Mouse (Mus musculus): ENCODE measurements around the gene Ppp1r9a. TPM values are rescaled to one million over a fixed set of nuclear protein-coding genes. Genes with fewer than 3 reads are reported as not detected.

Gene Ppp1r9a
- polyA plus RNA-seq, 1 experiment from 2014 or later, result 21.3 TPM

GRCm38 (mm10) chr6:5163507-5164144 is 260.9 kb downstream of the Ppp1r9a start:
- Histone ChIP-seq H3K27ac (ENCODE audit: low read depth, low read length) (0 out of 2 replicates have a peak overlapping the region, but pooled peaks have one; percentile 2), H3K36me3 (ENCODE audit: control insufficient read depth, insufficient read depth, low read length) (peaks cover 13% of the 10 kb centered on the region; the same call in 1 of the 2 replicates), H3K4me2 (ENCODE audit: low read length) (no peak overlapping the region), H3K4me3 (ENCODE audit: low read depth, low read length) (no peak overlapping the region), H3K9me3 (replicated peaks; ENCODE audit: control insufficient read depth, low read length) (no peaks in the 10 kb centered on the region), H3K27me3 (replicated peaks; ENCODE audit: control insufficient read depth, insufficient read depth, low read length) (no peaks in the 10 kb centered on the region), H3K4me1 (ENCODE audit: control insufficient read depth, insufficient read depth, low read length) (peaks cover 7% of the 10 kb centered on the region), H3K9ac (ENCODE audit: low read length) (no peak overlapping the region)
- DNase-seq (ENCODE audit: low spot score) (no peak), ATAC-seq (no peak)
- 97% methylated on average over 13 of the region's 14 CpGs for WGBS

- no peak overlapping the region; the same call in 1 of the 2 replicates for H3K27ac ChIP-seq (ENCODE audit: low read depth, low read length)
- no peaks in the 10 kb centered on the region for H3K9me3 ChIP-seq (replicated peaks; ENCODE audit: control insufficient read depth, low read length)
- H3K4me1 ChIP-seq (ENCODE audit: control insufficient read depth, insufficient read depth, low read length), result peaks cover 7% of the 10 kb centered on the region
- no peak overlapping the region for H3K4me2 ChIP-seq (ENCODE audit: low read length)
- WGBS, result 35% methylated on average over 9 of the region's 9 CpGs
- ATAC-seq (no peak), DNase-seq (ENCODE audit: low spot score) (no peak)
- no peaks in the 10 kb centered on the region for H3K27me3 ChIP-seq (replicated peaks; ENCODE audit: control insufficient read depth, insufficient read depth, low read length)
- H3K4me3 ChIP-seq (ENCODE audit: low read depth, low read length), result no peak overlapping the region
- peaks cover 3% of the 10 kb centered on the region; the same call in 1 of the 2 replicates for H3K36me3 ChIP-seq (ENCODE audit: control insufficient read depth, insufficient read depth, low read length)
- no peak overlapping the region for H3K9ac ChIP-seq (ENCODE audit: low read length)
Observed at GRCm38 (mm10) chr6:5164855-5165254, 262.1 kb downstream of the Ppp1r9a start.

GRCm38 (mm10) chr6:5167051-5167677 is 264.4 kb downstream of the Ppp1r9a start:
- Histone ChIP-seq H3K27ac (ENCODE audit: low read depth, low read length) (no peak overlapping the region), H3K9me3 (replicated peaks; ENCODE audit: control insufficient read depth, low read length) (no peaks in the 10 kb centered on the region), H3K27me3 (replicated peaks; ENCODE audit: control insufficient read depth, insufficient read depth, low read length) (no peaks in the 10 kb centered on the region), H3K4me1 (ENCODE audit: control insufficient read depth, insufficient read depth, low read length) (peaks cover 7% of the 10 kb centered on the region), H3K36me3 (ENCODE audit: control insufficient read depth, insufficient read depth, low read length) (no peaks in the 10 kb centered on the region), H3K9ac (ENCODE audit: low read length) (no peak overlapping the region), H3K4me3 (ENCODE audit: low read depth, low read length) (no peak overlapping the region), H3K4me2 (ENCODE audit: low read length) (peak overlapping the region; percentile 32)
- peak; percentile 64 for ATAC-seq
- no peak for DNase-seq (ENCODE audit: low spot score)
- WGBS, result 44% methylated on average over 14 of the region's 14 CpGs

DNA sequence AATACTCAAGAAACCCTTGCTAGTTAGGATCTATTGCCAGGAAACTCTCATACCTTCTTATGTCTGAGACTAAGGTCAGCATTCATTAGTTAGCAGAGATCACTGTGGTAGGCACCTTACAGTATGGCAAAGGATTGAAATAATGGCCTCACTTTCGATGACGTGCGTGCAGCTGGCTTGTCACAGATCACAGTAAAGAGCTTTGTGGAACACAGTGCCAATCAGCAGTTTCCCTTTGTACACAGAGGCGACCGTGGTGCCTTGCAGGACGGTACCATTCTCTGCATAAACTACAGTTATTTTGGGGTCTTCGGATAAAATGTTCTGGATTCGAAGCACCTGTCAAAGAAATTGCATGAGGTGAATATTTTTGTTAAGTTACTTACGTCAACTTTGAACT is 265.4 kb downstream of the Ppp1r9a start:
- Histone ChIP-seq H3K27ac (ENCODE audit: low read depth, low read length) (no peak overlapping the region), H3K9ac (ENCODE audit: low read length) (no peak overlapping the region), H3K4me3 (ENCODE audit: low read depth, low read length) (no peak overlapping the region), H3K27me3 (replicated peaks; ENCODE audit: control insufficient read depth, insufficient read depth, low read length) (no peaks in the 10 kb centered on the region), H3K4me2 (ENCODE audit: low read length) (no peak overlapping the region), H3K4me1 (ENCODE audit: control insufficient read depth, insufficient read depth, low read length) (peaks cover 7% of the 10 kb centered on the region), H3K36me3 (ENCODE audit: control insufficient read depth, insufficient read depth, low read length) (no peaks in the 10 kb centered on the region), H3K9me3 (replicated peaks; ENCODE audit: control insufficient read depth, low read length) (no peaks in the 10 kb centered on the region)
- DNase-seq (ENCODE audit: low spot score), result peak; percentile 39
- WGBS, result 39% methylated on average over 9 of the region's 9 CpGs
- peak; percentile 45 for ATAC-seq

- Histone ChIP-seq H3K36me3 (ENCODE audit: control insufficient read depth, insufficient read depth, low read length) (no peaks in the 10 kb centered on the region), H3K9ac (ENCODE audit: low read length) (no peak overlapping the region), H3K9me3 (replicated peaks; ENCODE audit: control insufficient read depth, low read length) (no peaks in the 10 kb centered on the region), H3K27ac (ENCODE audit: low read depth, low read length) (no peak overlapping the region), H3K27me3 (replicated peaks; ENCODE audit: control insufficient read depth, insufficient read depth, low read length) (no peaks in the 10 kb centered on the region), H3K4me2 (ENCODE audit: low read length) (no peak overlapping the region), H3K4me3 (ENCODE audit: low read depth, low read length) (no peak overlapping the region), H3K4me1 (ENCODE audit: control insufficient read depth, insufficient read depth, low read length) (no peaks in the 10 kb centered on the region; the same call in 1 of the 2 replicates)
- no peak for ATAC-seq
- no peak for DNase-seq (ENCODE audit: low spot score)
- 89% methylated on average over 4 of the region's 4 CpGs for WGBS
Observed at GRCm38 (mm10) chr6:5171418-5171817, 268.7 kb downstream of the Ppp1r9a start.

DNA sequence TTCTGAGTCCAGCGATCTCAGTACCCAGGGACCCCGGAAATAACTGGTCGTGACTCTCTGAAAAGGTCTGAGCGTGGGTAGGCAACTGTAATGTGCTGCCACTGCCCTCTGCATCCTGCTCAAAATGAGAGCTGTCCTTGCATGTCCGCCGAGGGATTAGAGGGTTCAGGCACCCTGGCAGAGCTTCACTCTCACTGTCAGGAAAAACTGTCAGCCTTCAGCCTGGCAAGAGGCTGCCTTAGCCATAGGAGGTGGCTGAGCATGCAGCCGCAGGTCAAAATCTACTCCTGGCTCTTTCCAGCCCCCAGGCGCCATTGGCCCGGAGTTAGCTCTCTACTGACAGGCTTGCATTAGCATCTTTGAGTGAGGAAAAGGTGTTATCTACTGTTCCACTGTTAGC is 269.9 kb downstream of the Ppp1r9a start:
- Histone ChIP-seq H3K9me3 (replicated peaks; ENCODE audit: control insufficient read depth, low read length) (no peaks in the 10 kb centered on the region), H3K36me3 (ENCODE audit: control insufficient read depth, insufficient read depth, low read length) (no peaks in the 10 kb centered on the region), H3K4me2 (ENCODE audit: low read length) (no peak overlapping the region), H3K4me3 (ENCODE audit: low read depth, low read length) (no peak overlapping the region), H3K9ac (ENCODE audit: low read length) (no peak overlapping the region), H3K27ac (ENCODE audit: low read depth, low read length) (no peak overlapping the region), H3K27me3 (replicated peaks; ENCODE audit: control insufficient read depth, insufficient read depth, low read length) (no peaks in the 10 kb centered on the region), H3K4me1 (ENCODE audit: control insufficient read depth, insufficient read depth, low read length) (no peaks in the 10 kb centered on the region; the same call in 1 of the 2 replicates)
- 90% methylated on average over 9 of the region's 9 CpGs for WGBS
- ATAC-seq, result no peak
- DNase-seq (ENCODE audit: low spot score), result no peak

- WGBS, result 91% methylated on average over 10 of the region's 10 CpGs
- no peak for ATAC-seq
Observed at GRCm38 (mm10) chr6:5174179-5174812, 271.6 kb downstream of the Ppp1r9a start.

DNA sequence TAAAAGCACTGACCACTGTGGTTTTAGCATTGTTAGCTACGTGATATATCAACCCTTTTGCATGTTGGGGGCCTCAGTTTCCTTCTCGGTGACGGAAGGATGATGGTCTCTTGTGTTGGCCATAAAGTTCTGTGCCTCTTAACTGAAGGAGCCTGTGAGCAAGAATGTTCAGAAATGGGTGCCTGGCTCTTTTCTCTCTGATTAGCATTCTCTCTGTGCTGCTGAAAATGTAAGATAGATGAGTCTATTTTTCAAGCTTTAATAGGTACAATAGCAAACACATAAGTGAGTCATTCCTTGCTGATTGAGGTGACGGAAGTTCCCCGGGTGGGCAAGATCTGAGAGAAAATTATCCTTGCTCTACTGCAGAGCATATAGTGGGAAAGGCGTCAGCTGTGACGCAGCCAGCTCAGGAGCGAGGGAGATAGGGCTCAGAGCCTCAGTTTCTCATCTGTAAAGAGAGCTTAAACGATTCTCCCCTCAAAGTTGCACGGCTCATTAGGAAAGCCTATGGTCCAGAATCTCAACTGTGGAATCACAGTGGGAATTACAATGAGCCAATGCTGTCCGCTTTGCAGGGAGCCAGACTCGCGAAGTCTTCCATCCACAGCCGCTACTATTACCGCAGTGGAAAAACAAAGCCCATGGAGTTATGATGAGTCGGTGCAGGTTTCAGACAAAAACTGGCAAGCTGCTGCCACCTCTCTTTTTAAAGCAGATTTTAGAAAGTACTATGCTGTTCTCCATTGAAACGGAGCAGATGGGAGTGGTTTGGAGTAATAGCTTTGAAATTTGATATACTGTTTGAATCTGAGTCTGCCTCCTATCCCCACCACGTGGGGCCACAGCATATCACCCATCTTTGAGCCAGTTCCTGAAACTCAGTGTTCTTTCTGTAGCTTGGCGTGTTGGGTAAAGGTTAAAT is 275.5 kb downstream of the Ppp1r9a start:
- peak; percentile 68; the same call in 1 of the 2 replicates for ATAC-seq
- peak overlapping the region; percentile 48 for H3K4me2 ChIP-seq (ENCODE audit: low read length)
- H3K27me3 ChIP-seq (replicated peaks; ENCODE audit: control insufficient read depth, insufficient read depth, low read length), result no peaks in the 10 kb centered on the region
- H3K9me3 ChIP-seq (replicated peaks; ENCODE audit: control insufficient read depth, low read length), result no peaks in the 10 kb centered on the region
- H3K4me1 ChIP-seq (ENCODE audit: control insufficient read depth, insufficient read depth, low read length), result no peaks in the 10 kb centered on the region
- H3K9ac ChIP-seq (ENCODE audit: low read length), result peak overlapping the region; percentile 43
- no peak overlapping the region for H3K27ac ChIP-seq (ENCODE audit: low read depth, low read length)
- DNase-seq (ENCODE audit: low spot score), result peak; percentile 43
- H3K4me3 ChIP-seq (ENCODE audit: low read depth, low read length), result peak overlapping the region; percentile 19
- 30% methylated on average over 19 of the region's 19 CpGs for WGBS
- H3K36me3 ChIP-seq (ENCODE audit: control insufficient read depth, insufficient read depth, low read length), result no peaks in the 10 kb centered on the region

More at GRCm38 (mm10) chr6:5174179-5174812, 271.6 kb downstream of the Ppp1r9a start:
- Histone ChIP-seq H3K36me3 (ENCODE audit: control insufficient read depth, insufficient read depth, low read length) (no peaks in the 10 kb centered on the region), H3K4me3 (ENCODE audit: low read depth, low read length) (no peak overlapping the region), H3K27ac (ENCODE audit: low read depth, low read length) (no peak overlapping the region), H3K27me3 (replicated peaks; ENCODE audit: control insufficient read depth, insufficient read depth, low read length) (no peaks in the 10 kb centered on the region), H3K9me3 (replicated peaks; ENCODE audit: control insufficient read depth, low read length) (no peaks in the 10 kb centered on the region), H3K4me2 (ENCODE audit: low read length) (no peak overlapping the region), H3K4me1 (ENCODE audit: control insufficient read depth, insufficient read depth, low read length) (no peaks in the 10 kb centered on the region), H3K9ac (ENCODE audit: low read length) (no peak overlapping the region)
- no peak for DNase-seq (ENCODE audit: low spot score)

Data from forebrain, embryonic 14.5 days (tissue).